7 mouse cellular contexts compared by ENCODE assay signal in genomic region chr11:106491393-106491792, GRCm38 (mm10). TPM values are rescaled to one million over a fixed set of nuclear protein-coding genes. Genes with fewer than 3 reads are reported as not detected.
A peak's percentile ranks its signal among the peaks of the same experiment; 100 is the strongest.
DNase-seq lines count a peak whose midpoint lies in the region; ATAC-seq and TF ChIP-seq lines count a peak whose summit lies in the region.

No protein-coding gene starts in this region.

- TF ChIP-seq POLR2A in MEL (IDR thresholded peaks at IDR 0.05; ENCODE audit: control insufficient read depth in 1 of 2, insufficient read depth in 1 of 2, low read depth in 1 of 2, low read length in 2 of 2, poor library complexity in 1 of 2) = no peak

- H3K4me2 ChIP-seq in midbrain, embryonic 15.5 days = no peak overlapping the region
- no peak overlapping the region for H3K4me2 ChIP-seq in liver, embryonic 13.5 days

- H3K79me2 ChIP-seq in MEL (ENCODE audit: control insufficient read depth, insufficient read depth, low read length, poor library complexity) = peaks cover 8% of the 10 kb centered on the region

- no peaks in the 10 kb centered on the region for H3K9me3 ChIP-seq in midbrain, embryonic 10.5 days (replicated peaks)
- H3K9me3 ChIP-seq in midbrain, embryonic 15.5 days = no peaks in the 10 kb centered on the region
- no peaks in the 10 kb centered on the region for H3K9me3 ChIP-seq in MEL (replicated peaks; ENCODE audit: insufficient read depth, low read length)
- H3K9me3 ChIP-seq in liver, embryonic 13.5 days (replicated peaks) = no peaks in the 10 kb centered on the region

- H3K9ac ChIP-seq in midbrain, embryonic 15.5 days = no peak overlapping the region
- no peak overlapping the region for H3K9ac ChIP-seq in MEL (ENCODE audit: control insufficient read depth, low read depth, low read length, poor library complexity, severe bottlenecking)
- H3K9ac ChIP-seq in liver, embryonic 13.5 days = no peak overlapping the region

- 3% methylated on average over 3 of the region's 3 CpGs for WGBS in midbrain, embryonic 10.5 days
- 0% methylated on average over 3 of the region's 3 CpGs for WGBS in midbrain, embryonic 15.5 days
- 0% methylated on average over 3 of the region's 3 CpGs for WGBS in liver, embryonic 13.5 days (ENCODE audit: insufficient replicate concordance)

- DNase-seq in midbrain, embryonic 10.5 days (ENCODE audit: low spot score) = peak; percentile 51
- DNase-seq in MEL (ENCODE audit: low read depth, low spot score) = peak; percentile 93
- DNase-seq in c-Kit-negative CD71-positive TER-119-positive erythroid progenitor cells, embryonic 14.5 days (ENCODE audit: low read depth, low spot score) = peak; percentile 57
- DNase-seq in gastrocnemius, adult 8-10 months (ENCODE audit: low spot score in 2 of 2) = peak; percentile 28 to 46
- peak; percentile 41 for DNase-seq in liver, embryonic 13.5 days
- peak; percentile 88 for DNase-seq in splenic B cell, adult 2 months (ENCODE audit: low read depth, low spot score)

- no peaks in the 10 kb centered on the region for H3K27me3 ChIP-seq in midbrain, embryonic 10.5 days (ENCODE audit: low read depth, poor library complexity, severe bottlenecking)
- H3K27me3 ChIP-seq in midbrain, embryonic 15.5 days (replicated peaks) = no peaks in the 10 kb centered on the region
- H3K27me3 ChIP-seq in MEL (ENCODE audit: control insufficient read depth in 1 of 2, insufficient read depth in 2 of 2, low read length in 2 of 2) = no peaks in the 10 kb centered on the region
- H3K27me3 ChIP-seq in liver, embryonic 13.5 days = no peaks in the 10 kb centered on the region
- no peaks in the 10 kb centered on the region for H3K27me3 ChIP-seq in splenic B cell, adult 2 months (ENCODE audit: control insufficient read depth, insufficient read depth, low read length, poor library complexity, severe bottlenecking)

- H3K36me3 ChIP-seq in midbrain, embryonic 10.5 days = no peaks in the 10 kb centered on the region
- H3K36me3 ChIP-seq in midbrain, embryonic 15.5 days (replicated peaks) = no peaks in the 10 kb centered on the region
- peaks cover 0 to 6% of the 10 kb centered on the region in 2 experiments; a peak in 1 of 4 replicates for H3K36me3 ChIP-seq in MEL (ENCODE audit: control insufficient read depth in 1 of 2, insufficient read depth in 2 of 2, low read length in 2 of 2)
- H3K36me3 ChIP-seq in liver, embryonic 13.5 days = no peaks in the 10 kb centered on the region
- no peaks in the 10 kb centered on the region for H3K36me3 ChIP-seq in splenic B cell, adult 2 months (ENCODE audit: control insufficient read depth, insufficient read depth, low read length, poor library complexity, severe bottlenecking)

- no peak overlapping the region for H3K27ac ChIP-seq in midbrain, embryonic 10.5 days (replicated peaks)
- no peak overlapping the region for H3K27ac ChIP-seq in midbrain, embryonic 15.5 days
- no peak overlapping the region for H3K27ac ChIP-seq in MEL (ENCODE audit: control insufficient read depth, low read depth, low read length)
- no peak overlapping the region for H3K27ac ChIP-seq in liver, embryonic 13.5 days

- TF ChIP-seq RAD21 in MEL (IDR thresholded peaks at IDR 0.05; ENCODE audit: low read depth, low read length) = peak; percentile 99

- no peak for ATAC-seq in midbrain, embryonic 15.5 days (replicated peaks)
- no peak for ATAC-seq in liver, embryonic 13.5 days (ENCODE audit: low read depth)

- no peak overlapping the region for H3K4me3 ChIP-seq in midbrain, embryonic 10.5 days
- H3K4me3 ChIP-seq in midbrain, embryonic 15.5 days = no peak overlapping the region
- no peak overlapping the region for H3K4me3 ChIP-seq in MEL (ENCODE audit: control insufficient read depth in 1 of 2, insufficient read depth in 1 of 2, low read depth in 2 of 2, low read length in 2 of 2)
- H3K4me3 ChIP-seq in liver, embryonic 13.5 days (replicated peaks) = no peak overlapping the region

- peak; percentile 60 to 96 (median 69) for TF ChIP-seq CTCF in MEL (IDR thresholded peaks at IDR 0.05 in 2 of 3, conservative IDR thresholded peaks at IDR 0.05 in 1 of 3; ENCODE audit: control insufficient read depth in 1 of 3, insufficient read depth in 1 of 3, low read depth in 2 of 3, low read length in 3 of 3, poor library complexity in 1 of 3, severe bottlenecking in 1 of 3)

- TF ChIP-seq EP300 in MEL (IDR thresholded peaks at IDR 0.05; ENCODE audit: low read depth in 1 of 2, low read length in 2 of 2) = 0 out of 4 replicates have a peak, but pooled peaks of 1 of the 2 experiments have one; percentile 20

- peaks cover 30% of the 10 kb centered on the region for H3K4me1 ChIP-seq in midbrain, embryonic 10.5 days
- H3K4me1 ChIP-seq in midbrain, embryonic 15.5 days = peaks cover 7% of the 10 kb centered on the region
- peaks cover 0 to 6% of the 10 kb centered on the region in 2 experiments; a peak in 2 of 4 replicates for H3K4me1 ChIP-seq in MEL (ENCODE audit: control insufficient read depth in 1 of 2, insufficient read depth in 2 of 2, low read length in 2 of 2)
- H3K4me1 ChIP-seq in liver, embryonic 13.5 days (replicated peaks) = peaks cover 24% of the 10 kb centered on the region

TF ChIP-seq in MEL, 35 proteins besides CTCF, POLR2A, EP300 and RAD21:
- TF ChIP-seq NELFE (IDR thresholded peaks at IDR 0.05; ENCODE audit: low read depth, low read length) (no peak), KAT2A (conservative IDR thresholded peaks at IDR 0.05; ENCODE audit: low read depth, low read length) (no peak), MAZ (IDR thresholded peaks at IDR 0.05; ENCODE audit: low read depth, low read length) (no peak), RCOR1 (IDR thresholded peaks at IDR 0.05; ENCODE audit: low read depth, low read length) (no peak; the same call in 1 of the 2 replicates), UBTF (IDR thresholded peaks at IDR 0.05; ENCODE audit: borderline replicate concordance, insufficient read depth, low read depth, low read length) (no peak), ETS1 (IDR thresholded peaks at IDR 0.05; ENCODE audit: low read depth, low read length) (peak; percentile 71; the same call in 1 of the 2 replicates), E2F4 (IDR thresholded peaks at IDR 0.05; ENCODE audit: borderline replicate concordance, low read depth, low read length) (no peak), GABPA (IDR thresholded peaks at IDR 0.05; ENCODE audit: low read depth, low read length) (no peak), MYC (IDR thresholded peaks at IDR 0.05; ENCODE audit: low read depth, low read length) (peak; percentile 92), GATA1 (IDR thresholded peaks at IDR 0.05; ENCODE audit: low read depth, low read length) (no peak), ZC3H11A (IDR thresholded peaks at IDR 0.05; ENCODE audit: low read depth, low read length) (peak; percentile 99), TCF12 (IDR thresholded peaks at IDR 0.05; ENCODE audit: low read depth, low read length) (peak; percentile 56), ZNF384 (IDR thresholded peaks at IDR 0.05; ENCODE audit: low read depth, low read length) (peak; percentile 99), MXI1 (IDR thresholded peaks at IDR 0.05; ENCODE audit: low read depth, low read length) (no peak; the same call in 1 of the 2 replicates), SMC3 (IDR thresholded peaks at IDR 0.05; ENCODE audit: low read depth, low read length) (peak; percentile 97), ZMIZ1 (IDR thresholded peaks at IDR 0.05; ENCODE audit: low read depth, low read length) (no peak), ELF1 (IDR thresholded peaks at IDR 0.05; ENCODE audit: low read depth, low read length) (no peak), JUND (IDR thresholded peaks at IDR 0.05; ENCODE audit: low read depth, low read length) (no peak), USF1 (IDR thresholded peaks at IDR 0.05; ENCODE audit: low read depth, low read length) (no peak), CHD1 (IDR thresholded peaks at IDR 0.05; ENCODE audit: low read depth, low read length) (no peak), HCFC1 (IDR thresholded peaks at IDR 0.05; ENCODE audit: low read depth, low read length) (peak; percentile 37; the same call in 1 of the 2 replicates), SIN3A (IDR thresholded peaks at IDR 0.05; ENCODE audit: low read length) (peak; percentile 93), MAFK (IDR thresholded peaks at IDR 0.05; ENCODE audit: borderline replicate concordance, low read depth, low read length) (no peak), TAL1 (IDR thresholded peaks at IDR 0.05; ENCODE audit: low read length) (no peak), BHLHE40 (IDR thresholded peaks at IDR 0.05; ENCODE audit: borderline replicate concordance, low read depth, low read length) (peak; percentile 56; the same call in 1 of the 2 replicates), CHD2 (IDR thresholded peaks at IDR 0.05; ENCODE audit: low read length) (no peak), POLR2AphosphoS5 (IDR thresholded peaks at IDR 0.05; ENCODE audit: borderline replicate concordance, low read depth, low read length) (no peak), MAX (IDR thresholded peaks at IDR 0.05; ENCODE audit: low read length) (no peak), MYB (IDR thresholded peaks at IDR 0.05; ENCODE audit: low read depth, low read length) (no peak), NRF1 (IDR thresholded peaks at IDR 0.05; ENCODE audit: insufficient read depth, low read depth, low read length, poor library complexity, severe bottlenecking) (no peak), TBP (IDR thresholded peaks at IDR 0.05; ENCODE audit: low read depth, low read length) (peak; percentile 46; the same call in 1 of the 2 replicates), ZKSCAN1 (IDR thresholded peaks at IDR 0.05; ENCODE audit: low read depth, low read length) (no peak; the same call in 1 of the 2 replicates), POLR2AphosphoS2 (IDR thresholded peaks at IDR 0.05; ENCODE audit: low read length) (no peak), MEF2A (IDR thresholded peaks at IDR 0.05; ENCODE audit: extremely low read depth, insufficient replicate concordance, low read depth, low read length, poor library complexity, severe bottlenecking) (no peak), USF2 (IDR thresholded peaks at IDR 0.05; ENCODE audit: borderline replicate concordance in 1 of 2, insufficient read depth in 1 of 2, low read depth in 1 of 2, low read length in 2 of 2) (no peak)

RNA-seq across cellular contexts. Expression of gene Ern1, which starts 3.7 kb away (rescaled TPM):
- 5.0 and 5.2 TPM in 2 replicates for polyA plus RNA-seq in midbrain, embryonic 10.5 days (2016; fragmentation: Nextera tagmentation; extraction: Ambion mirVana)
- polyA plus RNA-seq in midbrain, embryonic 15.5 days (2015; fragmentation: Nextera tagmentation; extraction: Ambion mirVana) = 6.0 and 7.6 TPM in 2 replicates
- total RNA-seq in MEL (2012; rRNA removed) = 4.3 and 4.8 TPM in 2 replicates
- 1 to 10 TPM in 1 of 2 experiments, not detected in 1; 5.7 TPM for polyA plus RNA-seq in MEL (2012; ENCODE audit: insufficient read depth in 1 of 2, insufficient read length in 2 of 2, low read depth in 1 of 2, low replicate concordance in 2 of 2, missing spikeins in 1 of 2)
- total RNA-seq in gastrocnemius, adult 8-10 months (2022) = 1 to 10 TPM; 6.9 to 8.9 (median 7.6) TPM
- polyA plus RNA-seq in liver, embryonic 13.5 days (2015; fragmentation: Nextera tagmentation; extraction: Ambion mirVana) = 3.9 and 4.4 TPM in 2 replicates

Comparison
In these comparisons a context has a peak if more than half of its experiments do, and no peak if none do; other contexts are left out.
1. DNase-seq: peak in every context shown above with its lines; median percentile 93 in MEL; 88 in splenic B cell, adult 2 months; 57 in c-Kit-negative CD71-positive TER-119-positive erythroid progenitor cells, embryonic 14.5 days; 51 in midbrain, embryonic 10.5 days; 41 in liver, embryonic 13.5 days; 37 in gastrocnemius, adult 8-10 months.